Mouse (Mus musculus) small intestine, adult 2 months (tissue): ENCODE data around the gene Osbpl6.
A peak's percentile ranks its signal among the peaks of the same experiment; 100 is the strongest.

Experiments
- CTCF ChIP-seq: fragments of 200-500 bp; IDR thresholded peaks from 2 replicates; pipeline ENCODE4 v1.5.1; 2012; ENCODE audit warnings: low read depth, mild to moderate bottlenecking, control low read depth, inconsistent platforms, low read length, moderate library complexity, mixed read lengths; ENCODE audit not compliant: insufficient replicate concordance, insufficient read length; ENCODE audit errors: extremely low read depth
- POLR2A ChIP-seq: fragments of 200-500 bp; IDR thresholded peaks from 2 replicates; pipeline ENCODE4 v1.6.1; 2012; ENCODE audit warnings: low read depth, mild to moderate bottlenecking, control low read depth, inconsistent platforms, low read length, moderate library complexity

GRCm38 (mm10) chr2:76599214-76599613, 192.9 kb downstream of the Osbpl6 start:
- TF ChIP-seq POLR2A (no peak), CTCF (peak; percentile 67; the same call in 1 of the 2 replicates)
